Mouse (Mus musculus): ENCODE measurements at regions not wholly inside any gene's neighbourhood (a gene's known extent, or its start where the extent isn't known, plus 50 kb on each side); places are given as distances from the start of the nearest gene placed in this dataset.

- TF ChIP-seq CTCF (conservative IDR thresholded peaks at IDR 0.05; ENCODE audit: insufficient read depth, insufficient read length, low read depth, low read length) (no peak), POLR2A (IDR thresholded peaks at IDR 0.05; ENCODE audit: low read depth, low read length) (no peak)
Measured at GRCm38 (mm10) chr7:72768705-72769104, 462.3 kb upstream of the Mctp2 start.

Data from kidney, adult 2 months (tissue).